Mouse (Mus musculus) naive thymus-derived CD4-positive, alpha-beta T cell, adult 5 months (primary cell): ENCODE results near the gene Snip1. TPM values are rescaled to one million over a fixed set of nuclear protein-coding genes. Genes with fewer than 3 reads are reported as not detected.

Experiments used
- polyA plus RNA-seq: library from polyadenylated mRNA; unstranded; fragments of 100-300 nt; shearing (Covaris generic); gene quantifications from one replicate; pipeline ENCODE4 v1.2.1, GENCODE M21; 2017

Snip1 gene
- 40.9 TPM for polyA plus RNA-seq

DNA sequence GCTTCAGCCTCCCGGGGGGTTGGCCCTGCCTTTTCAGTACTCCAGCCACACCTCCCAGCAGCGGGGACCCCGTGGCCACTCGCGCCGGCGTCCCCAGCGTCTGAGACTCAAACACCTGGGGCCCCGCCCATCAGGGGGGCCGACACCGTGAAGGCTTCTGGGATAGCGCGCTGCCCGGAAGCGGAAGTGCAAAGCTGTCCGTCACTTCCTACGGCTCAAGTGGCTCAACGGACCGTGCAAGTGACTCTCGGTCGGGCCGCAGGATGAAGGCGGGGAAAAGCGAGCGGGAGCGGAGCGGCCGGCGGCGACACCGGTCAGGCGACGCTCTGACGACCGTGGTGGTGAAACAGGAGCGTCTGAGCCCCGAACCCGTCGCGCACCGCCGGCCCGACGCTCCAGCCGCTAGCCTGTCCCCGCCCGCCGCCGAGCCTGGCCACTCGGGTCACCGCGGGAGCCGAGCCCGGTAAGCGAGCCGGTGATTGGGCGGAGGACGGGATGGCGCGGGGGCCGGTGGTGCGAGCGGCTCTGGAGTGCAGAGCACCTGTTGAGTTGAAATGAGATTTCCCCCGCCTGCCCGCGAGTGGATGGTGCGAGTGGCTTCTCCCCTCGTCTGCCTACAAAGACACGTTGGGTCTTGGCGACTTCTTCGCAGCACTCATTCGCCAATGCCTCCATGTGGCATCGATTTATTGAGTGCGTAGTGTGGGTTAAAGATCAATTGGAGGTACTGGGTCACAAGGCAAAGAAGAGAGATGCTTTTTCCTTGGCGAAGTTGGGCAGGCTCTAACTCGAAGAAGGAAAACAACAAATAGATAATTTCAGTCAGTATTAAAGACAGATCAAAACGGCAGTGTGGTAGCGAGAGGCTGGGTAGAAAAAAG is at the start of gene Snip1:
Gene Snip1, plus strand, starts transcription at position 183 of the 881 bp plus-strand sequence.

DNA sequence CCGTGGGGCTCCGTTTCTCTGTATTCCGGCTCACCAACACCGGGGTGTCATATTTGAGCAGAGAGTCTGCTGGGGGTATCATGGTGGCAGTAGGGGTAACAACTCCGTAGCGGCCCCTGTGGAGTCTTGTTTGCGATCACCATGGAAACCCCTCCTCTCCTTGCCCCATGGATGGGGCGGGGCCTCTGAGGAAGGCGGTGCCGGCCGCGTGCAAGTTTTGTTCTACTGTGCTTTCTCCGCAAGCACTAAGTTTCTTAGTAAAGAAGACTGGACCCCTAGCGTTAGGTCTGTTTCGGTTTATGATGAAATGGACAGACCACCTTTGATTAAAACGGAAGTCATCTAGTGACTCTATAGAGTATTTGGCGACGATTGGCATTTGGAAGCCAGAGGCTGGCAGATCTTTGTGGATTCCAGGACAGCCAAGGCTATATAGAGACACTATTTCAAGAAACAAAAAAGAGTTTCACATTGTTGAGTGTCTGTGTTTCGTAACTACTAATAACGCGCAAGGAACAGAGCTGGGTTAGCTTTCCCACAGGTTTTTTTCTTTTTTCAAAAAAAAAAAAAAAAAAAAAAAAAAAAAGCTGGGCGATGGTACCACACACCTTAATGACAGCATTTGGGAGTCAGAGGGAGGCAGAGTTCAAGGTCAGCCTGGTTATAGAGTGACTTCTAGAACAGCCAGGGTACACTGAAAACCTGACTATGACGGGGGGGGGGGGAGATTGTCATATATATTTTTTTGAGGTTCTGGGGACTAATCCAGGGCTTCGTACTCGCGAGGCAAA is 760 bp upstream of the Snip1 start, which contains the start of gene Dnali1:
Gene Dnali1, minus strand, starts transcription at position 187 of the 791 bp plus-strand sequence.

DNA sequence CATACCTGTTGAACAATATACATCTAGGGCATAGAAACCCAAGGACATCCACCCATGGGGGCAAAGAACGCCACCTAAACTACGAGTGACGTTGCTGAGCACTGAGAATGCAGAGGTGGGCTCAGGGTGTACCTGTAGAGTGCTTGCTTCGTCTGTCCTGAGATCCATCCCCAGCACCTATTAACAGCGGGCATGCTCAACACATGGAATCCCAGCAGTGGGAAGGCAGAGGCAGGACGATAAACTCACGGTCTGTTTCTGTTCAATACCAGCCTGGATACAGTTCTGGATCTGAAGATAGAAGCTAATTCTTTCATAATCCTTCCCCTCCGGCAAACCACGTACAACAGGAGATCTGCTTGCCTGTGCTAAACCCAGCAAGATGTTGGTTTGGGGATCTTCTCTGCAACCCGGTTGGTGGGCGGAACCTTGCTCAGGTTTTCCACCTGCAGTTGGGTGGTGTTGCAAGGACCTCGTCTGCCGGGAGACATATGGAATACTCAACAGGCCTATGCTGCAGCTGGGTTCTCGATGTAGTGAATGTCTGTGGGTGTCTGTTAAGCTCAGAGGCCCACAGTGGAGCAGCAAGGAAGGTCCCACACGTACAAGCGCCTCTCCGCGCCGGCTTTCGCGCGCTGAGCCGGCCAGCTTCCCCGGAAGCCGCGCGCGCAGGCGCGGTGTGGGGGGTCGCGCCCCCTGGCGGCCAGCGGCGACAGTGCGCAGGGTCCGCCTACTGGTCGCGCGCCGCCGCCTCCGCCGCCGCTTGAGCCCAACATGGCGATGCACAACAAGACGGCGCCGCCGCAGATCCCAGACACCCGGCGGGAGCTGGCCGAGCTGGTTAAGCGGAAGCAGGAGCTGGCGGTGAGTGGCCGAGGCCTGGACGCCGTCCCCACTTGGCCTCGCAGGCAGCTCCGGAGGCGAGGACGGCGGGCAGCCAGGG is 18.2 kb downstream of the Snip1 start, which contains the start of gene Meaf6:
Gene Meaf6, plus strand, starts transcription at position 732 of the 943 bp plus-strand sequence.

Other genes starting within 250 kb of the Snip1 start
- gene Yrdc, start 216.0 kb upstream of the Snip1 start, polyA plus RNA-seq = 154 TPM
- gene 1110065P20Rik, start 215.5 kb upstream of the Snip1 start, polyA plus RNA-seq = 24.0 TPM
- gene Maneal, start 204.5 kb upstream of the Snip1 start, polyA plus RNA-seq = 2.3 TPM
- gene Epha10, start 185.8 kb upstream of the Snip1 start, polyA plus RNA-seq = not detected
- gene 9930104L06Rik, start 129.6 kb upstream of the Snip1 start, polyA plus RNA-seq = 9.8 TPM
- gene Cdca8, start 127.4 kb upstream of the Snip1 start, polyA plus RNA-seq = 1.5 TPM
- not detected for gene Rspo1, start 80.2 kb upstream of the Snip1 start, polyA plus RNA-seq
- 109 TPM for gene Gnl2, start 50.1 kb upstream of the Snip1 start, polyA plus RNA-seq
- not detected for gene Dnali1, start 969 bp upstream of the Snip1 start, polyA plus RNA-seq
- gene Meaf6, start 18.5 kb downstream of the Snip1 start, polyA plus RNA-seq = 47.3 TPM
- 43.1 TPM for gene Zc3h12a, start 61.2 kb downstream of the Snip1 start, polyA plus RNA-seq